Mouse (Mus musculus) E14TG2a.4 (cell line): Measurements from ENCODE around the gene Rpl34.

ENCODE experiments used
- CTCF ChIP-seq: conservative IDR thresholded peaks from 2 replicates; pipeline ENCODE4 v1.5.1; 2014; ENCODE audit warnings: low read length
- NANOG ChIP-seq: IDR thresholded peaks from 2 replicates; pipeline ENCODE4 v1.6.1; 2014; ENCODE audit warnings: borderline replicate concordance, low read length, mixed read lengths

GRCm38 (mm10) chr3:130690834-130691595 lies 39.2 kb downstream of the Rpl34 start:
- TF ChIP-seq CTCF (peak; percentile 53), NANOG (no peak)
